Mouse (Mus musculus) right cerebral cortex, postnatal 14 days (tissue): ENCODE measurements around the gene Olfr586.
A peak's percentile ranks its signal among the peaks of the same experiment; 100 is the strongest.

Experiments used
- DNase-seq: peaks from one replicate; pipeline ENCODE4 v3.0.0; 2022

Olfr586 gene

GRCm38 (mm10) chr7:103125538-103125937, at the start of gene Olfr586:
Gene Olfr586 (minus strand): TSS chr7:103125638.
- no peak for DNase-seq

- DNase-seq = no peak
These were observed 44.3 kb upstream of the Olfr586 start for GRCm38 (mm10) chr7:103169697-103170096.

GRCm38 (mm10) chr7:103156256-103156655, 30.8 kb upstream of the Olfr586 start, which contains the start of gene Olfr589:
Gene Olfr589 (minus strand): TSS chr7:103156356.
- no peak for DNase-seq

GRCm38 (mm10) chr7:103140579-103140978, 15.1 kb upstream of the Olfr586 start, which contains the start of gene Olfr588-ps1:
Gene Olfr588-ps1 (plus strand): TSS chr7:103140879.
- no peak for DNase-seq

- DNase-seq = peak; percentile 5
These were observed 6.0 kb downstream of the Olfr586 start for GRCm38 (mm10) chr7:103119406-103119805.

- no peak for DNase-seq
These were observed 28.0 kb downstream of the Olfr586 start, which contains the start of gene Olfr585 for GRCm38 (mm10) chr7:103097420-103097819. Gene Olfr585 (plus strand): TSS chr7:103097720.

GRCm38 (mm10) chr7:103081585-103081984, 43.9 kb downstream of the Olfr586 start, which contains the start of gene Olfr584:
Gene Olfr584 (plus strand): TSS chr7:103081885.
- no peak for DNase-seq
